Mouse (Mus musculus) CD4-positive, CD25-positive, alpha-beta regulatory T cell, adult 4 months (primary cell): ENCODE data around the gene Tm7sf2. TPM values are rescaled to one million over a fixed set of nuclear protein-coding genes. Genes with fewer than 3 reads are reported as not detected.

Source experiments
- ATAC-seq: one replicate; pipeline ENCODE4 v1.8.0; 2017
- polyA plus RNA-seq, 2 experiments: library from polyadenylated mRNA; unstranded; fragments of 100-300 nt; shearing (Covaris generic); gene quantifications; one replicate each; pipeline ENCODE4 v1.2.1; 2017

The Tm7sf2 gene
- polyA plus RNA-seq, 2 experiments from 2014 or later: 5.5 to 7.1 TPM

DNA sequence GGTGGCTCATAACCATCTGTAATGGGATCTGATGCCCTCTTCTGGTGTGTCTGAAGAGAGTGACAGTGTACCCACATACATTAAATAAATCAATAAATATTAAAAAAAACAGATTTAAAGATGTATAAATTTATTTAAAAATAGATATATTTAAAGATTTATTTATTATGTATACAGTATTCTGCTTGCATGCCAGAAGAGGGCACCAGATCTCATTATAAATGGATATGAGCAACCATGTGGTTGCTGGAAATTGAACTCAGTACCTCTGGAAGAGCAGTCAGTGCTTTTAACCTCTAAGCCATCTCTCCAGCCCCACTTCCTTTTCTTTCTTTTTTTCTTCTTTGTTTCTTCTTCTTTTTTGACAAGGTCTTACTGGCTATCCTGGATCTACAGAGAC lies 28.2 kb downstream of the Tm7sf2 start:
- ATAC-seq: no peak

DNA sequence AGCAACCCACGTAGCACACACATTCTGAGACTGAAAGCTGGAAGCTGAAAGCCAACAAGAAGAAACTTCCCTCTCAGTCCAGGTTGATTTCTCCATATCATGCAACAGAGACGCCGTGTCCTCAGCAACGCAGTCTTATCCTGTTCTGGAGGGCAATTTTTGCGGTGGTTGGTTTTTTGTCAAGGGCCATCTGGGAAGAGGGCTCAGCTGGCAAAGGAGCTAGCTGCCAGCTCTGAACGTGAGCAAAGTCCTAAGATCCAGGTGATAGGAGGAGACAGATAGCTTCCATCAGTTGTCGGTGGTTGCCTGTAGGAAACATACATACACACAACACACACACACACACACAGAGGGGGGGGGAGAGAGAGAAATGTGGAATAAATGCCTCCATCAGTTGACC lies 29.8 kb downstream of the Tm7sf2 start:
- ATAC-seq: no peak

DNA sequence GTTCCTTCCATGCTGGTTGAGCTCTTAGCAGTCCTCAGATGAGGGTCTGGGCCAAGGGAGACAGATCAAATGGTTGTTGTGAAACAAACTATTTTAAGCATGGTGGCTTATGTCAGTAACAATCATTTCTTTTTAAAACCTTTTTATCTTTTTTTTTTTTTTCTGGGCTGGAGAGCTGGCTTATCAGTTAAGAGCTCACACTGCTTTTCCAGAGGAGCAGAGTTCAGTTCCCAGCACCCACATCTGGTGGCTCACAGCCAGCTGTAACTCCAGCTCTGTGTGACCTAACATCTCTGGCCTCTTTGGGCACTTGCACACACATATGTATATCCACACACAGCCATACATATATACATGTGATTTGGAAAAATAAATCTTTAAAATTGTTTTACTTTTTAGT lies 30.5 kb downstream of the Tm7sf2 start:
- no peak for ATAC-seq

DNA sequence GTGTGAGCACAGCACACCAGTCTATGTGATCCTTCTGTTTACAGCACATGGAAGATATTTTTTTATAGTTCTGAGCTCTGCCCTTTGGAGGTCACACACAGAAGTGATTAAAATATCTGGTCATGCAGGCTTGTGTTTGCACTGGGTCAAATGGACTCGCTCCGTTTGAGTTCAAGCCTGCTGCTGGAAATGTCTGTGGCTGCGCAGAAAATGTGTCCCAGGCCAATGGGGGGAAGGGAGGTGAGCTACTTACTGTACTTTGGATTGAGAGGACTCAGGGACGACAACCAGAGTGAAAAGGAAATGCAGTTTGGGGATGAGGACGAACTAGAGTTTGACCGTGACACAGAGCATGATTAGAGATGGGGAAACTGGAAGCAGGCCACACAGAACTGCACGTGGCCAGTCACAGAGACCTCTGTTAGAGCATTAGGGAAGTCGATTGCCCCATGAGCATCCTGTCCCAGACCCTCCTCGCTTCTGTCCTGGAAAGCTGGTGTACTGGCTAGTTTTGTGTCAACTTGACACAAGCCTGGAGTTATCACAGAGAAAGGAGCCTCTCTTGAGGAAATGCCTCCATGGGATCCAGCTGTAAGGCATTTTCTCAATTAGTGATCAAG lies 32.1 kb downstream of the Tm7sf2 start:
- ATAC-seq: no peak

DNA sequence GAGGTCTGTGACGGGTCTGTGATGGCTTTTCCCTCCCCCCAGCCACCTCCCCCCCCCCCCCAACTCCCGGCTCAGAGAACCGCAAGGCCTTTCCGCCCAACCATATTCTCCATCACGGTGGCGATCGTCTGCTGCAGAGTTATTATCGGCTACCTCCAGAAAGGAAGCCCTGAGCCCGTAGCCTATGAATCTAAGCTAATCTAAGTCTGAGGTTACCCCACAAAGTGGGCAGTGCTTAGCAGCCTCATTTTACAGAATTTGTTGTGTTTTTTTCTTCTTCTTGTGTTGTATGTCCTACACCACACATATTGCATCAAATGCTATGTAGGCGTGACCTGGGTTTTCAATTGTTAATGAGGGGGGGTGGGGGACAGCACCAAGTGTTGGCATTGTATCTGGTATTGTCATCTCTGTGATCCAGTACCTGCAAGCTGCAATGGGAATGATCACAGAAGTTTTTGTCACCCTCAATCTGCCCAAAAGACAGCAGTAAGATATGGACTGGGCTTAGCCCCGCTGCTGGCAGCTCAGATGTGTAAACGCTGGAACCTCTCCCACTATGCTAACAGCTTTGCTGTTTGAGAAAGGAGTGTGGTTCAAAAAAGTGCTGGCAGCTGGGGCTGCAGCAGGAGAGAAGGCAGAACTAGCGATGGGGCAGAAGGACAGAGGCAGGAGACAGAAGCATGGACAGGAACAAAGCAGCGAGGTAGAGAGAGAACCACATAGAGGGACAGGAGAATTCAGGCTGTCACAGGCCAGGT lies 37.5 kb downstream of the Tm7sf2 start:
- no peak for ATAC-seq

DNA sequence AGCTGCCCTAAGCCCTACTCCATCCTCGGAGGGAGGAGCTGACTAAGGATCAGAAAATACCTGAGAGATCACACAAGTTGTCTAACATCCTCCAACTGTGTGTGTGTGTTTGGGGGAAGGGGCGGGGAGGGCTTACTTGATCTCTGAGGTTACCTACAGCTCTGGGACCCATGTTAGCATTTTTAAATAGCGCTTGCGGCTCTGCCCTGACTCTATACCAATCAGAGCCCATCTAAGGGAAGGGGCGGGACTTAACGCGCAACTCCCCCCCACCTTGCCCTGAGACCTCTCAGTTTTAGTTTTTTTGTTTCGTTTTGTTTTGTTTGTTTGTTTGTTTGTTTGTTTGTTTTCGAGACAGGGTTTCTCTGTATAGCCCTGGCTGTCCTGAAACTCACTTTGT lies 38.7 kb downstream of the Tm7sf2 start:
- no peak for ATAC-seq

DNA sequence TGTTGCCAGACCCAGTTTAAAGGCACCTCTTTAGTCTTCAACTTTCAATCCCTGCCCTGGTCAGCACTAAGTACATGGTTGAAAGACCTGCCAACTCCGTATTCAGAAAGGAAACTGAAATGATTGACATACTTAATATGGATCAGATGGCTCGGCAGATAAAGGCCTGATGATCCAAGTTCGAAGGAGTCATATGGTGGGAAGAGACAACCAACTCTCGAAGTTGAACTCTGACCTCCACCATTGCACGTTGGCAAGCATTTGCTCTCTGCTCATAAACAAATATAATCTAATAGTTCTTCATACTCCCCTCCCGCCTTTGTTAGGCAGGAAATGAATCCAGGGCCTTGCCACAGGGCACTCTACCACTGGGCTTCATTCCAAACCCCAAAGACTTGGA lies 39.2 kb downstream of the Tm7sf2 start:
- ATAC-seq: no peak

DNA sequence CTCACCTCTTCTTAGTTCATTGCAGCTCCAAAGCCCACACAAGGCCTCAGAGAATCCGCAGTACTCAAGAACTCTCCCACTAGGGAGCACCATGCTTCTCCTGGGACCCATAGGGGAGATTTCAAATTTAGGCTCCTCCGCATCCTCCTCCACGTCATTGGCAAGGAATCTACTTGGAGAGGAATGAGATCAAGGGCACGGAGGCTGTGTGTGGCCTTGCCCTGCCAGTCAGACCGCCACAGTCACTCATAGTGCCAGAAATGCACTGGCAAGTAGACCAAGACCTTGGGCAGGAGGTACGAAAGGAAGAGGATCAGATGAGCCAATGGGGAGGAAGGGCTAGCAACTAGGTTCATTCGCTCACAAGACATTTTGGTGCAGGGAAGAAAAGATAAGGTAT lies 44.2 kb downstream of the Tm7sf2 start:
- no peak for ATAC-seq

DNA sequence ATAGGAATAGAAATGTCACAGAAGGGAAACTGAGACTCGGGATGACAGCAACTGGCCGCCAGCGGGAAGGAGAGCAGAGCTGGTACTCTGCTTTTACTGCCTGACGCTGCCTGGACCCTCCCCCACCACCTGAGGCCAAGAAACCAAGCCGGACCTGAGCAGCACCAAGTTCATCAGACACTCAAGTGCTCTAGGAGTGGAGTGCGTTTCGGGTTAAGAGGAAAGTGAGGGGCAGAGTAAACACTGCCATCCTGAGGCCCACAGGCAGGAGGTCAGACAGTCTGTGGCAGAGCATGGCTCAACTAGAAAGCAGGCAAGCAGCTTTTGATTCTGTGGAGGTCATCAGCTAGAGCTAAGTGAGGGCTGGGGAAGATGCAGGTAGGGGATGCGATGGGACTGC lies 45.1 kb downstream of the Tm7sf2 start:
- no peak for ATAC-seq

DNA sequence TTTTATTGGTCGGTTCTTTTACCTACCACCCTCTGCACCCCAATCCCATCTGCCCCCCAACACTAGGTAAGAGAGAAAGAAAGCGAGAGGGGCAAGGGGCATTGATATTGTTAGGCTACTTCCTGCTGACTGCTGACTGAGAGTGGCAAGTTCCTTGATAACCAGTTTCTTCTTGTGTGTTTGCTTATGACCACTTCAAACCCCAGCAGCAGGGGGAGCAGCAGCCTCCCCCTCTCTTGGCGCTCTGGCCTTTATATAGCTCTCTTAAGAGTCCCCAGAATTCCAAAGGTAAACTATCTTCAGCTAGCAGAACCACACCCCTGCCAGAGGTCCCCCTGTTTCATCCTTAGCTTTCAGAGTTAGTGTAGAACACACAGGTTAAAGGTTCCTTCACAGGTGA lies 47.9 kb downstream of the Tm7sf2 start:
- no peak for ATAC-seq

DNA sequence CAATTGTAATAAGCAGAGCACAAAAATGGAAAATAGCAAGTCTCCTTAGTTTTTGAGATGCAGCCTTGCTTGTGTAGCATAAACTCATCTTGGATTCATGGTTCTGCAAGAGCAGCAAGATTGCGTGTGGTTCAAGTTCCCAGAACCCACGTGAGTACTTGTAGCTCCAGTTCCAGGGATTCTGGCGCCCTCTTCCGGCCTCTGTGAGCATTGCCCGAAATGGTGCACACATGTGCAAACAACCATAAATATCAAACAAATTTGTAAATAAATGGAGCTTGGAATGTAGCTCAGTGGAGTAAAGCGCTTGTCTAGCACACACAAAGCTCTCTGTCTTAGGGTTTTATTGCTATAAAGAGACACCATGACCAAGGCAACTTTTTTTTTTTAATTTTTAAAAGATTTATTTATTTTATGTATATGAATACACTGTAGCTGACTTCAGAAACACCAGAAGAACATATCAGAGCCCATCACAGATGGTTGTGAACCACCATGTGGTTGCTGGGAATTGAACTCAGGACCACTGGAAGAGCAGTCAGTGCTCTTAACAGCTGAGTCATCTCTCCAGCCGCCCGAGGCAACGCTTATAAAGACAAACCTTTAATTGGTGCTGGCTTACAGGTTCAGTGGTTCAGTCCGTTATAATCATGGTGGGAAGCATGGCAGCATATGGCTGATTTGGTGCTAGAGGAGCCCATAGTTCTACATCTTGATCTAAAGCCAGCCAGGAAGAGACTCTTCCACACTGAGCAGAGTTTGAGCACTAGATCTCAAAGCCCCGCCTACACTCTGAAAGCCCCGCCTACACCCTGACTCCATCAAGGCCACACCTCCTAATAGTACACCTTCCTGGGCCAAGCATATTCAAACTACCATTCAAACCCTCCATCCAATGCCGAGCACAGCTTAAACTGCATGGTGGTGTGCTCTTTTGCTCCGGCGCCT lies 49.8 kb downstream of the Tm7sf2 start:
- ATAC-seq: peak; percentile 58

DNA sequence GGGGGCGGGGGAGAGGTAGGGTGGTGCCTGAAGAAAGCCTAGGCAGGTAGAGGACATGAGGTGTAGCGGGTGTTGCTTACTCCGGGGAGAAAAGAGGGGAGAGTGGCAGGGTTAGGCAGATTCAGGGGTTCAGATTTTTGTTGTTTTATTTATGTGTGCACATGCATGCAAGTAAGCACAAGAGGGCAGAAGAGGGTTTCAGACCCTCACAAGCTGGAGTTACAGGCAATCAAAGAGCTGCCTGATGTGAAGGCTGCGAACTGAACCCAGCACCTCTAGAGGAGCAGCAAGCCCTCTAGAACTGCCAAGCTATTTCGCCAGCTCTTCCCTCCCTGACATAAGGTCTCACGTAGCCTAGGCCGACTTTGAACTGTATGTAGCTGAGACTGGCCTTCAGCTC lies 51.6 kb downstream of the Tm7sf2 start:
- no peak for ATAC-seq

DNA sequence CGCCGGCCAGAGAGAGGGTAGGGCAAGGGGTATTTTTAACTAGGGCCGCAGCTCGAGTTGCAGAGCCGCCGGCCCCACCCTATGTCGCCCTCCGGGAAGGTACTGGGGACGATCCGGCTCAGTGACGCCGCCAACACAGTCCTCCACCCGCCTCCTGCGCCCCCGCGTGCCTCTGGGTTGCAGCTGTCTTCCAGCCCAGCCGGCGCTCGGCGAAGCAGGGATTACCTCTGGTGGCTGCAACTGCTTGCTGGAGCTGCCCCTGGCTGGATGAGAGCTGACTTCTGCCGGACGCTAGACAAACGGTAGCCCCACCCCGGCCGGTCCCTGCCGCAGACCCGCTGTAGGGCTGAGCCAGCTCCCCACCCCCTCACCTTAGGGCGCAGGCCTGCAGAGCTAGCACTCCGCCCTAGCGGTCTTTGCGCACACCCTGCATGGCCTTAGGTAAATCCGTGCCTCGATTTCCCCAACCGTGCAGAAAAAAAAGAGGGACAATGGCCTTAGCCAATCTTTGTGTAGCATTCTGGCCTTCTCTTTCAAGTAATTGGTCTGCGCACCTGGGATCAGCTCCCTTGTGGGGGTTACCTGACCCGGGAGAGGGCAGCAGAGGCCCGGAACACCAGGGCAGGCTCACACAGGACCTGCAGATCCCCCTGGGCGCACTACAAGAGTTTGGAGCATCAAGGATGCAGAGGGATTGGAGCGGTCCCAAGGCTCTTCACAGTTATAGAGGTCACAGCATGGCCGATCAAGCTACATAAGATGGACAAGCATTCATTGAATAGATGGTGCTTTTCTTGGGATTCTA lies 52.5 kb downstream of the Tm7sf2 start, which contains the start of gene Capn1:
TSS of gene Capn1 (minus strand) at position 387 of the 805 bp plus-strand sequence.
- peak; percentile 74 for ATAC-seq

DNA sequence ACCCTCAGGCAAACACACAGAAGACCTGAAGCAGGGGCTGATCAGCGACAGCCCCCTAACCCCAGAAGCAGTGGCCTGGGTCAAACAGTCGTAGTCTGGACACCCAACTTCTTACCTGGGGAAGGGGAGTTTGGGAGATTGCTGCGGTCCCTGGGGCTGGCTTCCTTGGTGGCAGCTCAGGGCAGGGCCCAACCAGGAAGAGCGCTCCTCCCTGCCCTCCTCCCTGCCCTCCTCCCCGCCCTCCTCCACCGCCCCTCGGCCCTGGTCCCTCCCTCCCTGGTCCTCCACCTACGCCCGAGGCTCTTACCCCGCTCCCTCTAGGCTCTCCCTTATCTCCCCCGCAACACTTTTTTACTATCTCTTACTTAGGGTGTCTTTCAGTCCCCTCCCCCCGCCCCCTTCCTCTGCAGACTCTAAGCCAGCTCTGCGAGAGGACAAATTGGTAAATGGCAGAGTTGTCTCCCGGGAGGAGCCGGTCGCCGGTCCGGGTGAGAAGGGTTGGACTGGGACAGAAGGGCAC lies 53.1 kb downstream of the Tm7sf2 start:
- ATAC-seq: peak; percentile 68

DNA sequence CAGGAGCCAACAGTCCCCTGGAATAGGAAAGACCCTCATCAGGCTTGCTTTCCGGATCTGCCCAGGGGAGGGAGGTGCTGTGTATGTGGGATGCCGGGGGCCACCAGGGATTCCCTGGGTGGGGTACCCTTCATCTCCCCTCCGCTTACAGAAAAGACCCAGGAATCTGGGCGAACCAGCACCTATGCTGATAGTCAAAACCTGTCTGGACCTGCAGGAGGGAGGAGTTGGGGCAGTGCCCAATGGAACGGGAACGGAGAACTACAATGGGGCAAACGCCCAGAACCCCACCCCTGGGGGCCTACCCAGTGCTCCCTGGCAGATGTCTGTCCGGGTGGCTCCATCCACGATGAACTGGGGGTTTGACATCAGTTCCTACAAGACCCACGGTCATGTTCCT lies 54.5 kb downstream of the Tm7sf2 start:
- ATAC-seq: no peak

Other genes starting within 250 kb of the Tm7sf2 start
- gene Frmd8, start 193.1 kb downstream of the Tm7sf2 start, polyA plus RNA-seq: 10 to 100 TPM; 62.6 to 85.3 TPM
- 10 to 100 TPM; 51.6 to 73.7 TPM for gene Slc25a45, start 190.6 kb downstream of the Tm7sf2 start, polyA plus RNA-seq
- under 1 TPM; 0.51 to 0.84 TPM for gene Tigd3, start 174.2 kb downstream of the Tm7sf2 start, polyA plus RNA-seq
- gene Dpf2, start 155.4 kb downstream of the Tm7sf2 start, polyA plus RNA-seq: 100 to 1,000 TPM; 214 to 296 TPM
- gene Cdc42ep2, start 143.6 kb downstream of the Tm7sf2 start, polyA plus RNA-seq: under 1 TPM in 1 of 2 experiments, not detected in 1; 0.34 TPM
- 10 to 100 TPM; 13.8 to 15.8 TPM for gene Pola2, start 104.2 kb downstream of the Tm7sf2 start, polyA plus RNA-seq
- gene Slc22a20, start 82.2 kb downstream of the Tm7sf2 start, polyA plus RNA-seq: not detected
- 10 to 100 TPM; 40.2 to 45.3 TPM for gene Capn1, start 52.5 kb downstream of the Tm7sf2 start, polyA plus RNA-seq
- 10 to 100 TPM; 13.4 to 17.1 TPM for gene Syvn1, start 21.8 kb downstream of the Tm7sf2 start, polyA plus RNA-seq
- 10 to 100 TPM; 33.9 to 37.5 TPM for gene Mrpl49, start 10.6 kb downstream of the Tm7sf2 start, polyA plus RNA-seq
- 1,000 to 10,000 TPM; 2,365 to 3,114 TPM for gene Fau, start 10.5 kb downstream of the Tm7sf2 start, polyA plus RNA-seq
- gene Znhit2, start 7.2 kb downstream of the Tm7sf2 start, polyA plus RNA-seq: 1 to 10 TPM; 5.7 to 6.7 TPM
- 10 to 100 TPM; 27.9 to 39.0 TPM for gene Vps51, start 8.9 kb upstream of the Tm7sf2 start, polyA plus RNA-seq
- gene Tmem262, start 11.7 kb upstream of the Tm7sf2 start, polyA plus RNA-seq: not detected
- not detected for gene Gm28374, start 13.9 kb upstream of the Tm7sf2 start, polyA plus RNA-seq
- gene Zfpl1, start 16.6 kb upstream of the Tm7sf2 start, polyA plus RNA-seq: 10 to 100 TPM; 36.7 to 51.4 TPM
- 1 to 10 TPM; 3.5 to 5.5 TPM for gene Cdca5, start 16.6 kb upstream of the Tm7sf2 start, polyA plus RNA-seq
- gene AC131692.1, start 26.0 kb upstream of the Tm7sf2 start, polyA plus RNA-seq: not detected
- gene Naaladl1, start 37.4 kb upstream of the Tm7sf2 start, polyA plus RNA-seq: under 1 TPM in 1 of 2 experiments, not detected in 1; 0.17 TPM
- gene Sac3d1, start 50.3 kb upstream of the Tm7sf2 start, polyA plus RNA-seq: 1 to 10 TPM in 1 of 2 experiments, under 1 TPM in 1; 0.43 to 2.2 TPM
- 10 to 100 TPM; 20.9 to 26.5 TPM for gene Snx15, start 59.9 kb upstream of the Tm7sf2 start, polyA plus RNA-seq
- not detected for gene Batf2, start 72.6 kb upstream of the Tm7sf2 start, polyA plus RNA-seq
- gene Arl2, start 73.2 kb upstream of the Tm7sf2 start, polyA plus RNA-seq: 10 to 100 TPM; 17.1 to 31.5 TPM
- gene Majin, start 116.0 kb upstream of the Tm7sf2 start, polyA plus RNA-seq: under 1 TPM in 1 of 2 experiments, not detected in 1; 0.90 TPM
- not detected for gene Gpha2, start 158.0 kb upstream of the Tm7sf2 start, polyA plus RNA-seq
- gene Ppp2r5b, start 167.5 kb upstream of the Tm7sf2 start, polyA plus RNA-seq: 1 to 10 TPM; 1.2 to 1.6 TPM
- 10 to 100 TPM; 10.4 to 14.7 TPM for gene Atg2a, start 173.3 kb upstream of the Tm7sf2 start, polyA plus RNA-seq
- gene Ehd1, start 208.4 kb upstream of the Tm7sf2 start, polyA plus RNA-seq: 10 to 100 TPM in 1 of 2 experiments, 1 to 10 TPM in 1; 6.4 to 22.8 TPM
- gene Cdc42bpg, start 238.1 kb upstream of the Tm7sf2 start, polyA plus RNA-seq: under 1 TPM; 0.07 to 0.13 TPM